ENCODE assay signal across 11 mouse cellular contexts in the genomic region with DNA sequence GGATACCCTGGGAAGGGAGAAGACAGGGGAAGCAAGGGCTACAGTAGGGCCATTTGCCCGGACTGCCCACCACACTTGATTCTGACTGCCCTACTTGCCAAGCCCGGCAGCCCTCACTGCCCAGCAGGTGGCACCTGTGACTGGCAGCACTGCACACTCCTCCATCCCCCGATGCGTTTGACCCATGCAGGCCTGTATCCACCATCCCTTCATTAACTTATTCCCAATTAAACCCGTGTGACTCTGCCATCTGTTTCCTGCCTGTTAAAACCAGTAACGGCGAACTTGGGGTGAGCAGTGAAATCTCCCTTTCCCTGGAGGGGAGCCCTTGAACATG. TPM values are rescaled to one million over a fixed set of nuclear protein-coding genes. Genes with fewer than 3 reads are reported as not detected.
DNase-seq lines count a peak whose midpoint lies in the region; ATAC-seq and TF ChIP-seq lines count a peak whose summit lies in the region.
"Had no signal": no experiment of that assay in that cellular context is flagged by ENCODE, and none has a peak within 500 bp of the region (broad histone marks: within the 10 kb centered on the region; RNA-seq: fewer than 3 reads in every experiment).

No protein-coding gene starts in this region.

- H3K9ac ChIP-seq in heart, postnatal 0 days (replicated peaks; ENCODE audit: low read depth, low read length), result no peak overlapping the region
- no peak overlapping the region for H3K9ac ChIP-seq in midbrain, postnatal 0 days (replicated peaks; ENCODE audit: low read length, poor library complexity, severe bottlenecking)
- H3K9ac ChIP-seq in midbrain, embryonic 11.5 days (ENCODE audit: low read length), result no peak overlapping the region
- H3K9ac ChIP-seq in intestine, postnatal 0 days (ENCODE audit: low read depth, low read length), result no peak overlapping the region
- no peak overlapping the region for H3K9ac ChIP-seq in stomach, postnatal 0 days (ENCODE audit: low read length)
- H3K9ac ChIP-seq: heart, embryonic 15.5 days had no signal

- H3K4me1 ChIP-seq in heart, postnatal 0 days (ENCODE audit: control insufficient read depth, insufficient read depth), result no peaks in the 10 kb centered on the region
- H3K4me1 ChIP-seq in midbrain, postnatal 0 days (ENCODE audit: insufficient read depth, low read length), result no peaks in the 10 kb centered on the region
- H3K4me1 ChIP-seq in midbrain, embryonic 11.5 days (ENCODE audit: control insufficient read depth, insufficient read depth, low read length), result no peaks in the 10 kb centered on the region
- H3K4me1 ChIP-seq in intestine, postnatal 0 days (replicated peaks; ENCODE audit: control insufficient read depth, insufficient read depth, low read length), result no peaks in the 10 kb centered on the region
- H3K4me1 ChIP-seq in stomach, postnatal 0 days (replicated peaks; ENCODE audit: control insufficient read depth, insufficient read depth), result no peaks in the 10 kb centered on the region
- H3K4me1 ChIP-seq: forebrain, embryonic 10.5 days; heart, embryonic 15.5 days had no signal

- no peak for DNase-seq in heart, postnatal 0 days (ENCODE audit: low spot score)
- no peak for DNase-seq in heart, postnatal 14 days
- DNase-seq in midbrain, postnatal 0 days (ENCODE audit: low spot score), result no peak
- no peak for DNase-seq in midbrain, embryonic 11.5 days (ENCODE audit: low spot score, missing footprints)
- peak; percentile 47 for DNase-seq in stomach, postnatal 0 days (ENCODE audit: low spot score)
- no peak for DNase-seq in frontal cortex, postnatal 14 days (ENCODE audit: low spot score in 2 of 2)
- no peak for DNase-seq in thymus, postnatal 36 days

- 0 out of 2 replicates have a peak, but pooled peaks have one; percentile 17 for TF ChIP-seq CTCF in heart, postnatal 0 days (IDR thresholded peaks at IDR 0.05; ENCODE audit: low read depth)
- peak; percentile 40; the same call in 1 of the 2 replicates for TF ChIP-seq CTCF in midbrain, postnatal 0 days (IDR thresholded peaks at IDR 0.05)
- peak; percentile 68 for TF ChIP-seq CTCF in intestine, postnatal 0 days (IDR thresholded peaks at IDR 0.05; ENCODE audit: low read depth)
- TF ChIP-seq CTCF in stomach, postnatal 0 days (IDR thresholded peaks at IDR 0.05; ENCODE audit: low read depth), result peak; percentile 54

- H3K4me3 ChIP-seq in heart, postnatal 0 days (ENCODE audit: low read depth, low read length), result no peak overlapping the region
- no peak overlapping the region for H3K4me3 ChIP-seq in midbrain, postnatal 0 days (ENCODE audit: low read depth, low read length)
- H3K4me3 ChIP-seq in midbrain, embryonic 11.5 days (ENCODE audit: low read depth, low read length), result no peak overlapping the region
- H3K4me3 ChIP-seq in intestine, postnatal 0 days (ENCODE audit: low read depth, low read length), result no peak overlapping the region
- H3K4me3 ChIP-seq in stomach, postnatal 0 days (ENCODE audit: low read depth, low read length), result no peak overlapping the region
- H3K4me3 ChIP-seq: forebrain, embryonic 10.5 days; heart, embryonic 15.5 days had no signal

- intact Hi-C loops in heart, postnatal 14 days (cut with DNase I), result no loop called here

- no peaks in the 10 kb centered on the region for H3K36me3 ChIP-seq in heart, postnatal 0 days (replicated peaks; ENCODE audit: control insufficient read depth, insufficient read depth, low read length)
- H3K36me3 ChIP-seq in midbrain, postnatal 0 days (ENCODE audit: insufficient read depth, low read length), result no peaks in the 10 kb centered on the region
- H3K36me3 ChIP-seq in midbrain, embryonic 11.5 days (ENCODE audit: control insufficient read depth, insufficient read depth, low read length), result no peaks in the 10 kb centered on the region
- no peaks in the 10 kb centered on the region for H3K36me3 ChIP-seq in intestine, postnatal 0 days (ENCODE audit: control insufficient read depth, insufficient read depth)
- no peaks in the 10 kb centered on the region for H3K36me3 ChIP-seq in stomach, postnatal 0 days (ENCODE audit: control insufficient read depth, insufficient read depth, low read length)
- H3K36me3 ChIP-seq: forebrain, embryonic 10.5 days; heart, embryonic 15.5 days had no signal

- no peak for TF ChIP-seq EP300 in heart, postnatal 0 days (IDR thresholded peaks at IDR 0.05; ENCODE audit: low read depth)
- TF ChIP-seq EP300 in stomach, postnatal 0 days (optimal IDR thresholded peaks at IDR 0.05), result no peak

- H3K27ac ChIP-seq in heart, postnatal 0 days (ENCODE audit: low read depth), result no peak overlapping the region
- H3K27ac ChIP-seq in midbrain, postnatal 0 days (ENCODE audit: low read depth, low read length), result no peak overlapping the region
- H3K27ac ChIP-seq in midbrain, embryonic 11.5 days (ENCODE audit: low read depth, low read length), result no peak overlapping the region
- H3K27ac ChIP-seq in intestine, postnatal 0 days (ENCODE audit: low read depth, low read length), result peak overlapping the region; percentile 77
- no peak overlapping the region for H3K27ac ChIP-seq in stomach, postnatal 0 days (replicated peaks)
- H3K27ac ChIP-seq: forebrain, embryonic 10.5 days; heart, embryonic 15.5 days had no signal

- H3K27me3 ChIP-seq in heart, postnatal 0 days (ENCODE audit: control insufficient read depth, insufficient read depth, low read length), result 0 out of 2 replicates have a peak, but pooled peaks cover 5% of the 10 kb centered on the region
- H3K27me3 ChIP-seq in midbrain, postnatal 0 days (ENCODE audit: insufficient read depth, low read length), result no peaks in the 10 kb centered on the region
- H3K27me3 ChIP-seq in midbrain, embryonic 11.5 days (ENCODE audit: control insufficient read depth, insufficient read depth, low read length), result no peaks in the 10 kb centered on the region
- no peaks in the 10 kb centered on the region for H3K27me3 ChIP-seq in intestine, postnatal 0 days (replicated peaks; ENCODE audit: control insufficient read depth, insufficient read depth, low read length)
- H3K27me3 ChIP-seq in stomach, postnatal 0 days (ENCODE audit: control insufficient read depth, insufficient read depth, low read length), result no peaks in the 10 kb centered on the region

- no peaks in the 10 kb centered on the region for H3K9me3 ChIP-seq in heart, postnatal 0 days (replicated peaks; ENCODE audit: control insufficient read depth, low read length)
- H3K9me3 ChIP-seq in midbrain, postnatal 0 days (ENCODE audit: low read length), result no peaks in the 10 kb centered on the region
- no peaks in the 10 kb centered on the region for H3K9me3 ChIP-seq in midbrain, embryonic 11.5 days (ENCODE audit: control insufficient read depth, low read length)
- H3K9me3 ChIP-seq in intestine, postnatal 0 days (ENCODE audit: control insufficient read depth), result no peaks in the 10 kb centered on the region
- no peaks in the 10 kb centered on the region for H3K9me3 ChIP-seq in stomach, postnatal 0 days (ENCODE audit: control insufficient read depth, low read length)
- H3K9me3 ChIP-seq: heart, embryonic 15.5 days had no signal

- no peak for ATAC-seq in heart, postnatal 0 days (ENCODE audit: insufficient read depth, low read depth)
- no peak for ATAC-seq in midbrain, postnatal 0 days (ENCODE audit: low FRiP score)
- no peak for ATAC-seq in midbrain, embryonic 11.5 days (ENCODE audit: low FRiP score)
- no peak for ATAC-seq in intestine, postnatal 0 days
- ATAC-seq in stomach, postnatal 0 days (ENCODE audit: low FRiP score, low TSS enrichment), result no peak
- ATAC-seq: midbrain, embryonic 16.5 days had no signal

- 65% methylated on average over 7 of the region's 7 CpGs for WGBS in heart, postnatal 0 days
- 60% methylated on average over 7 of the region's 7 CpGs for WGBS in midbrain, postnatal 0 days
- WGBS in midbrain, embryonic 11.5 days, result 72% methylated on average over 7 of the region's 7 CpGs
- WGBS in intestine, postnatal 0 days, result 58% methylated on average over 7 of the region's 7 CpGs
- WGBS in stomach, postnatal 0 days, result 68% methylated on average over 7 of the region's 7 CpGs

- no peak overlapping the region for H3K4me2 ChIP-seq in heart, postnatal 0 days (ENCODE audit: low read depth, low read length)
- no peak overlapping the region for H3K4me2 ChIP-seq in midbrain, postnatal 0 days (ENCODE audit: low read depth, low read length, poor library complexity, severe bottlenecking)
- H3K4me2 ChIP-seq in midbrain, embryonic 11.5 days, result no peak overlapping the region
- H3K4me2 ChIP-seq in intestine, postnatal 0 days (replicated peaks; ENCODE audit: low read depth), result no peak overlapping the region
- no peak overlapping the region for H3K4me2 ChIP-seq in stomach, postnatal 0 days (replicated peaks; ENCODE audit: low read depth)
- H3K4me2 ChIP-seq: heart, embryonic 15.5 days had no signal

RNA-seq across cellular contexts. Expression of gene Ppp2r5c, which starts 9.6 kb away (rescaled TPM):
- total RNA-seq in heart, postnatal 0 days (2014; rRNA removed; ENCODE audit: low replicate concordance), result 103 and 104 TPM in 2 replicates
- polyA plus RNA-seq in heart, postnatal 0 days (2015; fragmentation: Nextera tagmentation; extraction: Ambion mirVana), result 108 and 118 TPM in 2 replicates
- total RNA-seq in heart, postnatal 14 days (2021), result 100 to 1,000 TPM; 102 to 103 TPM
- 173 and 183 TPM in 2 replicates for total RNA-seq in midbrain, postnatal 0 days (2014; rRNA removed)
- 176 and 178 TPM in 2 replicates for polyA plus RNA-seq in midbrain, postnatal 0 days (2015; fragmentation: Nextera tagmentation; extraction: Ambion mirVana)
- polyA plus RNA-seq in midbrain, embryonic 11.5 days (2014; fragmentation: Nextera tagmentation; extraction: Ambion mirVana), result 175 and 183 TPM in 2 replicates
- polyA plus RNA-seq in intestine, postnatal 0 days (2015; fragmentation: Nextera tagmentation; extraction: Ambion mirVana), result 138 and 143 TPM in 2 replicates
- polyA plus RNA-seq in stomach, postnatal 0 days (2015; fragmentation: Nextera tagmentation; extraction: Ambion mirVana), result 113 TPM in 2 replicates

Comparison
In these comparisons a context has a peak if more than half of its experiments do, and no peak if none do; other contexts are left out.
1. CTCF ChIP-seq: peak in every context shown above with its lines; median percentile 68 in intestine, postnatal 0 days; 54 in stomach, postnatal 0 days; 40 in midbrain, postnatal 0 days; 17 in heart, postnatal 0 days.